Mouse (Mus musculus): Measurements from ENCODE around the gene Snx33. TPM values are rescaled to one million over a fixed set of nuclear protein-coding genes. Genes with fewer than 3 reads are reported as not detected.
A peak's percentile ranks its signal among the peaks of the same experiment; 100 is the strongest.

Snx33 gene
- 25.8 TPM for polyA plus RNA-seq (2021)

DNA sequence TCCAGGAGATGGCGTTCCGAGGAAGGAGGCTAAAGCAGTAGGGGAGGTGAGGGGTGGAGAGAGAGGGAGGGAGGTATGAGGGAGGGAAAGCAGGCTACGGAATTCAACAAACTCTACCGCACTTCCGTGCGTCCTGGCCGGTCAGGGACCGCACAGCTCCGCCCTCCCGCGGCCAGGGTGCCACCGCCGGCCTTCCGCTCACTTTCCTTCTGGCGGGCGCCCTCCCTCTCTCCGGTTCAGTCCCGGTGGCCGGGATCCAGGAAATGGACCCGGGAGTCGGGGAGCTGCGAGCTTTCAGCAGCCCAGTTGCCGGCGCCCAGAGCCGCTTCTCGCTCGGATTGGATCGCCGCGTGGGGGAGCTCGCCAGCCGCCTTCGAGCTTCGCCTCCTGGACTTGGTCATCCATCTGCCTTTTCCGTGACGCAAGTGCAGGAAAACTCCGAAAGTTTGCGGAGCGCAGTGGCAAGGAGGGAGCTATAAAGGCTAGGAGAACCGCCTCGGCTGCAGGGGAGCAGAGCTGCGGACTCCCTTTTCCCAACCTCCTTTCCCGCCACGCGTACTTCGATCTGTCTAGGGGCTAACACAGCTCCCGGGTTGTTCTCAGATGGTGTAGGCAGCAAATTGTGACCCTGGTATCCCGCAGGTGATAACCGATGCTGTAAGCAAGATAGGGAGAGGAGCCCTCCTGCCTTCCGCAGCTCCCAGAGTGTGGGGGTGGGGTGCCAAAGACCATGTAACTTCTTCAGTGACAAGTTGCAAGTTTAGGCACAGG, at the start of gene Snx33:
Snx33 (minus strand) TSS at position 331 of the 771 bp plus-strand sequence.
- peak; percentile 68 for DNase-seq (ENCODE audit: low read depth, low spot score)
- no peak for TF ChIP-seq CTCF (IDR thresholded peaks at IDR 0.05)
- POLR2A ChIA-PET: interaction anchor here (1.1 to 2.5 kb wide), 10 partner anchors 9 to 203 kb away, joined by 3 to 13 read pairs (median 6); partner anchors contain the start of genes Imp3 and Snupn
- peak; percentile 49 for ATAC-seq
- peaks cover 4% of the 10 kb centered on the region for H3K27me3 ChIP-seq
- in situ Hi-C loops (cut with MboI; ENCODE audit: low pct_unique_long_range_greater_than_20kb): loop anchor here (5.0 to 25.0 kb wide), 2 partner anchors 204 to 509 kb away; partner anchors contain the start of genes Man2c1 and Ppcdc
- CTCF ChIA-PET: interaction anchor here (0.8 to 2.8 kb wide), 19 partner anchors 9 to 505 kb away, joined by 3 to 16 read pairs (median 4); partner anchors contain the start of genes Imp3, Man2c1, Ptpn9 and Snupn

DNA sequence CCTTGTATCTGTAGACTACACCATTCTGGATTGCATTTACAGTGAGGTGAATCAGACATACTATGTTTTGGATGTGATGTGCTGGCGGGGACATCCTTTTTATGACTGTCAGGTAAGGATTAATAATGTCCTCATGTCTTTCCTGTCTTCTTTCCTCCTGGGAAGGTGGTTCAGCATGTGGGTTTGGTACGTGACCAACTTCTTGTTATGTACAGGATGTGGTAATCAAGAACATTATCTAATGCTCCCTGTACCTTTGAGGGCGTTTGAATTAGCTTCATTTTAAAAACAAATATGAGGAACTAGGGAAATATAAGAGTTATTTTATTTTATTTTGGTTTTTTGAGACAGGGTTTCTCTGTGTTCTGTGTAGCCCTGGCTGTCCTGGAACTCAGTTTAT, 47.0 kb upstream of the Snx33 start:
- H3K27me3 ChIP-seq: no peaks in the 10 kb centered on the region
- in situ Hi-C loops (cut with MboI; ENCODE audit: low pct_unique_long_range_greater_than_20kb): no loop called here
- CTCF ChIA-PET: interaction anchor here (0.9 kb wide), 1 partner anchor 8 kb away, joined by 3 read pairs; no protein-coding TSS in a partner anchor
- ATAC-seq (no peak), DNase-seq (ENCODE audit: low read depth, low spot score) (no peak)
- TF ChIP-seq CTCF (IDR thresholded peaks at IDR 0.05): no peak
- POLR2A ChIA-PET: interaction anchor here (0.6 kb wide), 1 partner anchor 15 kb away, joined by 3 read pairs; no protein-coding TSS in a partner anchor

DNA sequence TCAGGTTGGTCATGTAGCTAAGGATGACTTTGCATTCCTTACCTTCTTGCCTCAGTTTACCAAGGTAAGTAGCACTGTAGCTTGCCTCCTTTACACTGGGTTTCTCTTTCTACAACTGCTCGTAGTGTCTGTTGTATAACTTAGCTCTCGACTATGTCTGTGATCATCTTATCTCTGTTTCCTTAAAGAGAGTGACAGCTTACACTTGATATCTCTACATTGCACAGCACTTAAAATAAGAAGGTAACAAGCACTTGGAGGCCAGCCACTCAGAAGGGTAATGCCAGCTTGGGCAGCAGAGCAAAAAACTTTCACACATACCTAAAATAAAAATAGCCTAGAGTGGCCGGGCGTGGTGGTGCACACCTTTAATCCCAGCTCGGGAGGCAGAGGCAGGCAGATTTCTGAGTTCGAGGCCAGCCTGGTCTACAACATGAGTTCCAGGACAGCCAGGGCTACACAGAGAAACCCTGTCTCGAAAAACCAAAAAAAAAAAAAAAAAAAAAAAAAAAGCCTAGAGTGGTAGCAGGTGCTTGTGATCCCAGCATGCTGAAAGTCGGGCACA, 45.9 kb upstream of the Snx33 start:
- in situ Hi-C loops (cut with MboI; ENCODE audit: low pct_unique_long_range_greater_than_20kb): no loop called here
- no peak for TF ChIP-seq CTCF (IDR thresholded peaks at IDR 0.05)
- no peaks in the 10 kb centered on the region for H3K27me3 ChIP-seq
- CTCF ChIA-PET: no interaction called here
- DNase-seq (ENCODE audit: low read depth, low spot score): no peak
- ATAC-seq: no peak
- POLR2A ChIA-PET: no interaction called here

DNA sequence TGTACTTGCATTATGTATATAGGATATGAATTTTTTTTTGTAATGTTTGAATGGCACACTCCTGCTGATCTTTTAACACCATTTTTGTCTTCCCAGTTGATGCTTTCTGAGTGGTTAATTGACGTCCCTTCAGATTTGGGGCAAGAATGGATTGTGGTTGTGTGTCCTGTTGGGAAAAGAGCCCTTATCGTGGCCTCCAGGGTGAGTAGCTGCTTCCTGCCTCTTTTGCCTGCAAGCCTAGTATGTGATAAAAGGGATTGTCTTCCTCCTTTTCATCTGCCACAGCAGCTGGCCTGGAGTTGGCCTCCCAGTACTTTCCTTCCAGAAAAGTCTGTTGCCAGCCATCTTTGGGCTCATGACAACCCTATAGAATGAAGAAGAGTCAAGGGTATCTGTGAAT, 42.0 kb upstream of the Snx33 start:
- ChIA-PET POLR2A (no interaction called here), CTCF (no interaction called here)
- in situ Hi-C loops (cut with MboI; ENCODE audit: low pct_unique_long_range_greater_than_20kb): no loop called here
- no peaks in the 10 kb centered on the region for H3K27me3 ChIP-seq
- no peak for ATAC-seq
- DNase-seq (ENCODE audit: low read depth, low spot score): no peak
- TF ChIP-seq CTCF (IDR thresholded peaks at IDR 0.05): no peak

DNA sequence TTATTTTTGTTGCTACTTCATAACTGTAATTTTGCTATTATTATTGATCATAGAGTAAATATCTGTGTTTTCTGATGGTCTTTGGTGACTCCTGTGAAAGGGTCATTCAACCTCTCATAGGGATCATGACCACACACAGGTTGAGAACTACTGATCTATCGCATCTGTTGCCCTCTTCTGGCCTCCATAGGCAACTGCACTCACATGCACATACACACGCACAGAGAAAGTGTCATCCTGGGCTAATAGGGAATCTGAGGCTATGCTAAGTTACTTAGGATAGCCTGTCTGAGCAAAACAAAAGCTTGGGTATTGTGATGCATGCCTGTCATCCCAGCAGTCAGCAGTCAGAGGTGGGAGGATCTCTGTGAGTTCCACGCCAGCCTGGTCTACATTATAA, 33.4 kb upstream of the Snx33 start:
- in situ Hi-C loops (cut with MboI; ENCODE audit: low pct_unique_long_range_greater_than_20kb): no loop called here
- POLR2A ChIA-PET: no interaction called here
- TF ChIP-seq CTCF (IDR thresholded peaks at IDR 0.05): peak; percentile 41
- no peaks in the 10 kb centered on the region for H3K27me3 ChIP-seq
- CTCF ChIA-PET: no interaction called here
- ATAC-seq (no peak), DNase-seq (ENCODE audit: low read depth, low spot score) (no peak)

DNA sequence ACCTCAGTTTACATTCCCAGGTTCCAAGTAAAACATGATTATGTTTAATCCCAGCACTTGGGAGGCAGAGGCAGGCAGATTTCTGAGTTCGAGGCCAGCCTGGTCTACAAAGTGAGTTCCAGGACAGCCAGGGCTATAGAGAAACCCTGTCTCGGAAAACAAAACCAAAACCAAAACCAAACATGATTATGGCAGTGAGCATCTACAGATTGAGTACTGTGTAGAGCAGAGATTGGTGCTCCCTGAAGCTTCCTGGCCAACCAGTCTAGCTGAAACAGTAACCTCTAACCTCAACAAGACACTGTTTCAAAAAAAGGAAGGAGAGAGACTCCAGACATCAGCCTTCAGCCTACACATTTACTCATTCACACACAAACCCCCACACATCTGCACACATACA, 30.5 kb upstream of the Snx33 start:
- no peak for TF ChIP-seq CTCF (IDR thresholded peaks at IDR 0.05)
- in situ Hi-C loops (cut with MboI; ENCODE audit: low pct_unique_long_range_greater_than_20kb): loop anchor here (5.0 kb wide), 1 partner anchor 34 kb away; the partner anchor contains the start of gene Ptpn9
- ChIA-PET POLR2A (no interaction called here), CTCF (no interaction called here)
- ATAC-seq (no peak), DNase-seq (ENCODE audit: low read depth, low spot score) (no peak)
- H3K27me3 ChIP-seq: no peaks in the 10 kb centered on the region

DNA sequence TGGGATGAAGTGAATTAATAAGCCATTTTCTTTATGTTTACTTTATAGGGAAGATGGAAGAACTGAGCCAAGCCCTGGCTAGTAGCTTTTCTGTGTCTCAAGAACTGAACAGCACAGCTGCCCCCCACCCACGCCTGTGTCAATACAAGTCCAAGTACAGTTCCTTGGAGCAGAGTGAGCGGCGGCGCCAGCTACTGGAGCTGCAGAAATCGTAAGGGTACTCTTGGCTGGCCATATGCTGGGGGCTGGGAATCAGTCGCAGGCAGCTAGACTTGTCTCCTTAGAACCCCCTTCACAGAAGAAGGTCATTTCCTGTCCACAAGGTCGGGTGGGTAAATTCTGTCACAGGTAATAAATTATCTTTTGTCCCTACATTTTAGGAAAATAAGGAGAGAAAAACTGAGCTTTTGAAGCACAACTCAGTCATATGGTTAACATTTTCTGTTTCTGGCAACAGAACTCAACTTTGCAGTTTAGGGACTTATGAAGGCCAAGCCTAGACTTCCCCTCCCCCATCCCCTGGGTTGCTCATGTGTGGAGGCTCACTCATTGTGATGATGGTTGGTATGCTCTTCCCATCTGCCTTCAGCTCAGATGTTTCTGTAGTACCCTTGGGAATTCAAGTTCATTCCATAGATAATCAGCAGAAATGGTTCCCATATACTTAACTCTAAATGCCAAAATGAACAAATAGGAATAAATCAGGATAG, 28.9 kb upstream of the Snx33 start:
- ChIA-PET CTCF (interaction anchor here (1.5 kb wide), 1 partner anchor 9 kb away, joined by 6 read pairs; no protein-coding TSS in a partner anchor), POLR2A (interaction anchor here (0.7 kb wide), 1 partner anchor 13 kb away, joined by 14 read pairs; no protein-coding TSS in a partner anchor)
- ATAC-seq (no peak), DNase-seq (ENCODE audit: low read depth, low spot score) (no peak)
- no peaks in the 10 kb centered on the region for H3K27me3 ChIP-seq
- TF ChIP-seq CTCF (IDR thresholded peaks at IDR 0.05): no peak
- in situ Hi-C loops (cut with MboI; ENCODE audit: low pct_unique_long_range_greater_than_20kb): loop anchor here (5.0 kb wide), 1 partner anchor 35 kb away; the partner anchor contains the start of gene Ptpn9

DNA sequence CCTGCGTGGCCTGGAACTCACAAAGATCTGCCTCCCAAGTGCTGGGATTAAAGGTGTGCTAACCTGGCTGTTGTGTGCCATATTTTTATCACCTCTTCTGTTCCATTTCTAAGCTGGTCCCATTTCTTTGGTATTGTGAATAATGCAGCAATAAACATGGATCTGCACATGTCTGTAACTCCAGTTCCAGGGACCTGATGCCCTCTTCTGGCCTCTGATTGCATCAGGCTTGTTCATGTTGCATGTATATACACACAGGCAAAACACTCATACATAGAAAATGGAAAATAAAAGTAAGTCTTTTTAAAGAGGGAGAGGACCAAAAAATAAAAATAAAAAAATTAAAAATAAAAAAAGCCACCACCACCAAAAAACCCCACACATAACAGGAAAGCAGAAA, 25.4 kb upstream of the Snx33 start:
- TF ChIP-seq CTCF (IDR thresholded peaks at IDR 0.05): peak; percentile 34
- in situ Hi-C loops (cut with MboI; ENCODE audit: low pct_unique_long_range_greater_than_20kb): no loop called here
- no peak for ATAC-seq
- DNase-seq (ENCODE audit: low read depth, low spot score): no peak
- CTCF ChIA-PET: no interaction called here
- POLR2A ChIA-PET: no interaction called here
- H3K27me3 ChIP-seq: no peaks in the 10 kb centered on the region

DNA sequence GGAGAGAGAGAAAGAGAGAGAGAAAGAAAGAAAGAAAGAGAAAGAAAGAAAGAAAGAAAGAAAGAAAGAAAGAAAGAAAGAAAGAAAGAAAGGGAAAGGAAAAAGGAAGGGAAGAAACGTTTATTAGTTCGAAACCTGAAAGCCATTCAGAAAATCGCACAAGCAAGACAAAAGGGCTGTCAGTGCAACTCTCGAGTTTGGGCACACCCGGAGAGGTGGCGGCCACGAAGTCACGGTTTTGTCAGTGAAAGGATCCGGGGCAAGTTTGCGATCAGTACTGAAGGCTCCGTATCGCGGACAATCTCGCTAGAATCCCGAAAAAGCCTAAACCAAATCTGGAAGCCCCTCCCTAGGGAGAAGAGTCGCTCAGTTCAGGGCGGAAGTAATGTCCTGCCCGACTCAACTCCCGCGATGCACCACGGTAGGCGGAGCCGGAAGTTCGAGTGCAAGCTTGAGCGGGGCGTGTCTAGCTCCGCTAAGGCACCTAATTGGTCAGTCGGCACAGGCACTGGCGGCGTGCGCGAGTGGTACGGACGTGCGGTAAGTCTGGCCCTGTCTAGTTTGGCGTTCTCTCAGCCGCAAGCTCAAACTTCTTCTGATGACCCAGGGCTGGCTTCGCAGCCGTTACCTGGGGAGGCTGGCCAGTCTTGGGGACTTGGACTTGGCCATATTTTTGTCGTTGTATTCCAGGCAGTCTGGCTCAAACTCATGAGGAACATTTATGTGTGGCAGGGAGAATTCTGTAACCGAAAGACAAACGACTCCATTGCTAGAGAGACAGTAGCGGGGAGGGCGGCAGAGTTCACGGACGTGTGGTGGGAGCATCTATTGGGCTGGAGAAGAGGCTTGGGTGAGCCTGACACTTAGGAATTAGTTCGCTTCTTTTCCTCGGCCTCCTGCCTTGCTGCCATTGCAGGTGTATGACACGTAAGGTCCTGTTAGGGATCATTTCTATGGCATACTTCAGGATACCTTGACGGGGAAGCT, 22.5 kb upstream of the Snx33 start, which contains the start of gene Snupn:
Snupn (plus strand) TSS at position 465 of the 987 bp plus-strand sequence.
- ATAC-seq: peak; percentile 98
- DNase-seq (ENCODE audit: low read depth, low spot score): peak; percentile 81
- in situ Hi-C loops (cut with MboI; ENCODE audit: low pct_unique_long_range_greater_than_20kb): no loop called here
- TF ChIP-seq CTCF (IDR thresholded peaks at IDR 0.05): no peak
- CTCF ChIA-PET: interaction anchor here (1.0 to 1.1 kb wide), 3 partner anchors 22 to 59 kb away, joined by 3 to 5 read pairs (median 3); partner anchors contain the start of gene Snx33
- H3K27me3 ChIP-seq: no peaks in the 10 kb centered on the region
- POLR2A ChIA-PET: interaction anchor here (0.7 to 1.4 kb wide), 6 partner anchors 23 to 205 kb away, joined by 3 to 9 read pairs (median 4); partner anchors contain the start of genes Ptpn9 and Snx33
